ENCODE assay signal across 16 mouse cellular contexts in genomic region chr12:100983565-100983964, GRCm38 (mm10). TPM values are rescaled to one million over a fixed set of nuclear protein-coding genes. Genes with fewer than 3 reads are reported as not detected.
DNase-seq lines count a peak whose midpoint lies in the region; ATAC-seq and TF ChIP-seq lines count a peak whose summit lies in the region.
"Had no signal": no experiment of that assay in that cellular context is flagged by ENCODE, and none has a peak within 500 bp of the region (broad histone marks: within the 10 kb centered on the region; RNA-seq: fewer than 3 reads in every experiment).

No protein-coding gene starts in this region.

- no peak overlapping the region for H3K4me2 ChIP-seq in forebrain, embryonic 16.5 days (ENCODE audit: low read length)
- H3K4me2 ChIP-seq in midbrain, postnatal 0 days (ENCODE audit: low read depth, low read length, poor library complexity, severe bottlenecking) = no peak overlapping the region
- H3K4me2 ChIP-seq in kidney, embryonic 16.5 days (replicated peaks; ENCODE audit: low read depth, low read length) = no peak overlapping the region
- H3K4me2 ChIP-seq: embryonic facial prominence, embryonic 13.5 days had no signal

- no peak overlapping the region for H3K4me3 ChIP-seq in forebrain, embryonic 10.5 days
- H3K4me3 ChIP-seq in forebrain, embryonic 16.5 days (replicated peaks; ENCODE audit: low read length) = no peak overlapping the region
- no peak overlapping the region for H3K4me3 ChIP-seq in left cerebral cortex, adult 2 months
- H3K4me3 ChIP-seq in midbrain, postnatal 0 days (ENCODE audit: low read depth, low read length) = no peak overlapping the region
- H3K4me3 ChIP-seq in kidney, embryonic 16.5 days (ENCODE audit: low read length) = no peak overlapping the region
- H3K4me3 ChIP-seq: embryonic facial prominence, embryonic 13.5 days had no signal

- DNase-seq in forebrain, embryonic 10.5 days (ENCODE audit: extremely low spot score, low spot score) = no peak
- no peak for DNase-seq in left cerebral cortex, adult 2 months (ENCODE audit: extremely low spot score in 1 of 2, low spot score in 2 of 2)
- DNase-seq in left cerebral cortex, adult 18-20 months (ENCODE audit: low spot score in 2 of 2) = no peak
- peak; percentile 74 for DNase-seq in midbrain, postnatal 0 days (ENCODE audit: low spot score)
- no peak for DNase-seq in lung, adult 18-20 months
- DNase-seq: cerebellum, postnatal 25 days; heart, adult 18-20 months; layer of hippocampus, postnatal 36 days; liver, postnatal 0 days; lung, postnatal 4 days; right cerebral cortex, adult 18-20 months had no signal

- intact Hi-C loops in left cerebral cortex, adult 2 months (cut with DNase I) = no loop called here

- H3K9ac ChIP-seq in forebrain, embryonic 16.5 days (replicated peaks; ENCODE audit: low read depth, low read length) = no peak overlapping the region
- H3K9ac ChIP-seq in midbrain, postnatal 0 days (replicated peaks; ENCODE audit: low read length, poor library complexity, severe bottlenecking) = no peak overlapping the region
- H3K9ac ChIP-seq in kidney, embryonic 16.5 days (replicated peaks; ENCODE audit: low read length) = no peak overlapping the region
- H3K9ac ChIP-seq: embryonic facial prominence, embryonic 13.5 days; liver, postnatal 0 days had no signal

- peaks cover 65% of the 10 kb centered on the region for H3K36me3 ChIP-seq in forebrain, embryonic 10.5 days (replicated peaks)
- no peaks in the 10 kb centered on the region for H3K36me3 ChIP-seq in forebrain, embryonic 16.5 days (ENCODE audit: control insufficient read depth, insufficient read depth)
- H3K36me3 ChIP-seq in midbrain, postnatal 0 days (ENCODE audit: insufficient read depth, low read length) = no peaks in the 10 kb centered on the region
- no peaks in the 10 kb centered on the region; the same call in 1 of the 2 replicates for H3K36me3 ChIP-seq in kidney, embryonic 16.5 days (ENCODE audit: insufficient read depth, low read length)
- H3K36me3 ChIP-seq: embryonic facial prominence, embryonic 13.5 days had no signal

- 0 out of 2 replicates have a peak overlapping the region, but pooled peaks have one; percentile 12 for H3K27ac ChIP-seq in forebrain, embryonic 10.5 days
- H3K27ac ChIP-seq in forebrain, embryonic 16.5 days (ENCODE audit: low read length) = no peak overlapping the region
- 0 out of 2 replicates have a peak overlapping the region, but pooled peaks have one; percentile 18 for H3K27ac ChIP-seq in left cerebral cortex, adult 2 months
- no peak overlapping the region for H3K27ac ChIP-seq in midbrain, postnatal 0 days (ENCODE audit: low read depth, low read length)
- H3K27ac ChIP-seq in kidney, embryonic 16.5 days (ENCODE audit: low read length) = no peak overlapping the region
- H3K27ac ChIP-seq: embryonic facial prominence, embryonic 13.5 days; kidney, postnatal 0 days had no signal

- no peaks in the 10 kb centered on the region for H3K27me3 ChIP-seq in forebrain, embryonic 10.5 days (ENCODE audit: poor library complexity, severe bottlenecking)
- H3K27me3 ChIP-seq in forebrain, embryonic 16.5 days (replicated peaks; ENCODE audit: control insufficient read depth, insufficient read depth, low read length) = no peaks in the 10 kb centered on the region
- H3K27me3 ChIP-seq in midbrain, postnatal 0 days (ENCODE audit: insufficient read depth, low read length) = no peaks in the 10 kb centered on the region
- no peaks in the 10 kb centered on the region for H3K27me3 ChIP-seq in kidney, embryonic 16.5 days (ENCODE audit: insufficient read depth, low read length)

- no peak for ATAC-seq in forebrain, embryonic 16.5 days
- peak; percentile 65 for ATAC-seq in granulocyte monocyte progenitor cell, adult 5-6 weeks (replicated peaks; ENCODE audit: poor library complexity, severe bottlenecking)
- ATAC-seq in midbrain, postnatal 0 days (ENCODE audit: low FRiP score) = peak; percentile 16; the same call in 1 of the 2 replicates
- ATAC-seq in kidney, embryonic 16.5 days (ENCODE audit: low FRiP score, low TSS enrichment) = no peak
- ATAC-seq: liver, postnatal 0 days had no signal

- H3K4me1 ChIP-seq in forebrain, embryonic 10.5 days = peaks cover 28% of the 10 kb centered on the region
- peaks cover 63% of the 10 kb centered on the region for H3K4me1 ChIP-seq in forebrain, embryonic 16.5 days (replicated peaks; ENCODE audit: control insufficient read depth, insufficient read depth, low read length)
- peaks cover 10% of the 10 kb centered on the region for H3K4me1 ChIP-seq in midbrain, postnatal 0 days (ENCODE audit: insufficient read depth, low read length)
- peaks cover 11% of the 10 kb centered on the region; the same call in 1 of the 2 replicates for H3K4me1 ChIP-seq in kidney, embryonic 16.5 days (ENCODE audit: insufficient read depth, low read length)

- 88% methylated on average over 11 of the region's 11 CpGs for WGBS in forebrain, embryonic 10.5 days
- 68% methylated on average over 11 of the region's 11 CpGs for WGBS in forebrain, embryonic 16.5 days
- WGBS in midbrain, postnatal 0 days = 61% methylated on average over 11 of the region's 11 CpGs
- WGBS in kidney, embryonic 16.5 days = 80% methylated on average over 11 of the region's 11 CpGs

- no peak for TF ChIP-seq CTCF in left cerebral cortex, adult 2 months (IDR thresholded peaks at IDR 0.05)
- TF ChIP-seq CTCF in midbrain, postnatal 0 days (IDR thresholded peaks at IDR 0.05) = no peak

- H3K9me3 ChIP-seq in forebrain, embryonic 10.5 days = no peaks in the 10 kb centered on the region
- H3K9me3 ChIP-seq in forebrain, embryonic 16.5 days (ENCODE audit: control insufficient read depth, low read length) = no peaks in the 10 kb centered on the region
- H3K9me3 ChIP-seq in midbrain, postnatal 0 days (ENCODE audit: low read length) = no peaks in the 10 kb centered on the region
- no peaks in the 10 kb centered on the region for H3K9me3 ChIP-seq in kidney, embryonic 16.5 days (ENCODE audit: low read length)
- H3K9me3 ChIP-seq: embryonic facial prominence, embryonic 13.5 days had no signal

RNA-seq across cellular contexts. Expression of gene Ccdc88c, which starts 45.3 kb away (rescaled TPM):
- 19.8 and 22.6 TPM in 2 replicates for polyA plus RNA-seq in forebrain, embryonic 10.5 days (2016; fragmentation: Nextera tagmentation; extraction: Ambion mirVana)
- 18.1 and 20.7 TPM in 2 replicates for polyA plus RNA-seq in forebrain, embryonic 16.5 days (2015; fragmentation: Nextera tagmentation; extraction: Ambion mirVana)
- 10 to 100 TPM; 23.2 to 30.1 TPM for total RNA-seq in left cerebral cortex, adult 2 months (2021)
- 10 to 100 TPM; 19.1 to 24.0 TPM for total RNA-seq in left cerebral cortex, adult 18-20 months (2021)
- 70.3 and 72.3 TPM in 2 replicates for total RNA-seq in granulocyte monocyte progenitor cell, adult 5-6 weeks (2014; fragmentation: Nextera tagmentation)
- total RNA-seq in granulocyte monocyte progenitor cell, adult 5-6 weeks (2017) = 77.0 and 92.0 TPM in 2 replicates
- total RNA-seq in midbrain, postnatal 0 days (2014; rRNA removed) = 24.8 and 25.2 TPM in 2 replicates
- 12.0 and 12.6 TPM in 2 replicates for polyA plus RNA-seq in midbrain, postnatal 0 days (2015; fragmentation: Nextera tagmentation; extraction: Ambion mirVana)
- polyA plus RNA-seq in kidney, embryonic 16.5 days (2015; fragmentation: Nextera tagmentation; extraction: Ambion mirVana) = 12.0 and 14.3 TPM in 2 replicates

Comparison
In these comparisons a context has a peak if more than half of its experiments do, and no peak if none do; other contexts are left out.
1. H3K27ac ChIP-seq: peak in forebrain, embryonic 10.5 days (single experiment) and left cerebral cortex, adult 2 months (single experiment); none in forebrain, embryonic 16.5 days (single experiment), midbrain, postnatal 0 days (single experiment) and kidney, embryonic 16.5 days (single experiment).
2. ATAC-seq: peak in granulocyte monocyte progenitor cell, adult 5-6 weeks (single experiment) and midbrain, postnatal 0 days (single experiment); none in forebrain, embryonic 16.5 days (single experiment) and kidney, embryonic 16.5 days (single experiment).